Mouse (Mus musculus) cerebellum, postnatal 14 days (tissue): ENCODE results near the gene Sik1.

ENCODE experiments used
- DNase-seq, 2 experiments: peaks; one replicate each; pipeline ENCODE4 v3.0.0; 2021; ENCODE audit warnings: mixed read lengths in 2 of 2

Gene Sik1

GRCm38 (mm10) chr17:31806025-31806424 lies 49.6 kb downstream of the Sik1 start:
- DNase-seq = peak; percentile 33 to 38

- DNase-seq = no peak
These were observed 50.0 kb downstream of the Sik1 start for GRCm38 (mm10) chr17:31805585-31805984.

GRCm38 (mm10) chr17:31802272-31803017 lies 53.2 kb downstream of the Sik1 start:
- no peak for DNase-seq

- no peak for DNase-seq
These were observed 54.7 kb downstream of the Sik1 start for GRCm38 (mm10) chr17:31800852-31801363.

- DNase-seq = no peak
These were observed 59.7 kb downstream of the Sik1 start for GRCm38 (mm10) chr17:31795893-31796292.
